Mouse (Mus musculus): ENCODE results near the gene Abca9.

Abca9 gene

DNA sequence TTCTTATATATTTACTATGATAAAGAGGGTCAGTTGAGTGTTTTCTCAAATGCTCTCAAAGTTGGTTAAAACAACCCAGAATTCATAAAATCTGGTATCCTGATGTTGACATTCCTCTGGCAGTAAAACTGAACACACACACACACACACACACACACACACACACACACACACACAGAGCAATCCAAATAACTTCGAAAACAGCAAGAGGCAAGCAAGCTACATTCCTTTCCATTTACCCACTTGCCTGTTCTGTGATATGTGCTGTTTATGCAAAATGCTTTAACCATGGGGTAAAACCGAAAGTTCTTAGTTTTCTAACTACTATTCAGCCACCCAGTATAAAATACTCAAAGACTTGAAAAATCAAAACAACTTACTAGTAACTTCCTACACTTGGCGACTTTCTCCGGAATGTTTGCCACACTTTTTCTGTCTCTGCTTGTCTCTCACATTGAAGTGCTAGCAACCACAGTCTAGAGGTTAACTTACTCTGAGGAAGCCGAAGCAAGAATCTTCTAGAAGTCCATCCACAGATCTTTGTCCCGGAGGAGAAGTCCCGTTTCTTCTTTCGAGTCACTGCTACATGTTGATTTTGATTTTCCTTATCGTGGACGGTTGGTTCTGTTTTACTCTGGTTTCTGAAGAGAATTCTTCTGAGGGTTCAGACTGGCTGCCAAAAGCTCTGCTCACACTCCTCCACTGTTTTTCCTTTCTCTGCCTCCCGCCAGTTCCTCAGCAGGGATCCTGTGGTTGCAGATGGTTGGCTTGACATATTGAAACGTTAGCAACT is at the start of gene Abca9:
Gene Abca9 (minus strand): TSS at position 738 of the 793 bp plus-strand sequence.
- no peak for DNase-seq

- no peak for DNase-seq
Observed at GRCm38 (mm10) chr11:110217118-110217517, 49.1 kb upstream of the Abca9 start.

DNA sequence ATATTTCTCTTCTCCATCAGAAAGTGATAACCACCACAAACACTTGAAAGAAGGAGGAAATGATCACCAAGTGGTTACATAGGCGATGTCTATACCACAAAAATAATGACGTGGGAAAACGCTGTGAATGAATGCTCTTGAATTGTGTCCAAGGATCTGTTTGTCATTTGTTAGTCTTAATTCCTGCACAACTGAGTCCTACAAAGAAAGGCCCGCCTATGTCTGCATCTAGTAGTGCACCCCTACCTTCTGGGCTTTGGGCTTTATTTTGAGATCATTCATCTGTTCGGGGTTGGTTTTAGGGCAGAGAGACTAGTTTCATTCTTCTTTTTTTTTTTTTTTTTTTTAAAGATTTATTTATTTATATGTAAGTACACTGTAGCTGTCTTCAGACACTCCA is 35.9 kb upstream of the Abca9 start:
- DNase-seq, result no peak

DNA sequence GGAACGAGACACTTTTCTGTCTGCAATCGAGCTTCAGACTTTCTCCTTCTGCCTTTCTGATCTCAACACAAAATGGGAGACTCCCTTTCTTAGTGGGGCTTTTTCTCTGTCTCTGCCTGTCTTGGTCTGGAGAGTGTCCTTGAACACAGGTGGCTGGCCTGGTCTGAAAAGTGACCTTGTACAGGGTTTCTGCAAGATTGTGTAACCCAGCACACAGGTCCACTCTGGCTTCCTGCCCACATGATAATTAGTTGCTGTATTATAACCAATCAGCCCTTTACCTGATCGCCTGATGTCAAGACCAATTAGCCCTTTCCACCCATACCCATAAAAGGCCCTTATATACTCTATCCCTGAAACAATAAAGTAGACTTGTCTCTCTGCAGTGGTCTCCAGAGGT is 30.9 kb upstream of the Abca9 start:
- DNase-seq, result no peak

GRCm38 (mm10) chr11:110196561-110197306 is 28.7 kb upstream of the Abca9 start:
- no peak for DNase-seq

GRCm38 (mm10) chr11:110195310-110195709 is 27.3 kb upstream of the Abca9 start:
- no peak for DNase-seq

DNA sequence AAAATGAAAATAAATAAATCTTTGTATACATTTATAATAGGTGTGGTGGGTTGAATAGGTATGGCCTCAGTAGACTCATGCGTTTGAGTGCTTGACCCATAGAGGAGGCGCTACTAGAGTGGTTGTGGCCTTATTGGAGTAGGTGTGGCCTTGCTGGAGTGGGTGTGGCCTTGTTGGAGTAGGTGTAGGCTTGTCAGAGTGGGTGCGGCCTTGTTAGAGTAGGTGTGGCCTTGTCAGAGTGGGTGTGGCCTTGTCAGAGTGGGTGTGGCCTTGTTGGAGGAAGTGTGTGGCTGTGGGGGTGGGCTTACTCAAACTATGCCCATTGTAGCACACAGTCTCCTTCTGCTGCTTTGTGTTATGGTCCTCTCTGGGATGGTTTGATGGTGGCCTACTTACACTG is 3.2 kb upstream of the Abca9 start:
- DNase-seq, result no peak

- DNase-seq, result no peak
Observed at GRCm38 (mm10) chr11:110165822-110166221, 2.2 kb downstream of the Abca9 start.

GRCm38 (mm10) chr11:110165409-110165808 is 2.6 kb downstream of the Abca9 start:
- no peak for DNase-seq

GRCm38 (mm10) chr11:110157059-110157458 is 10.9 kb downstream of the Abca9 start:
- no peak for DNase-seq

- DNase-seq, result no peak
Observed at GRCm38 (mm10) chr11:110155985-110156384, 12.0 kb downstream of the Abca9 start.

GRCm38 (mm10) chr11:110147640-110148039 is 20.4 kb downstream of the Abca9 start:
- no peak for DNase-seq

DNA sequence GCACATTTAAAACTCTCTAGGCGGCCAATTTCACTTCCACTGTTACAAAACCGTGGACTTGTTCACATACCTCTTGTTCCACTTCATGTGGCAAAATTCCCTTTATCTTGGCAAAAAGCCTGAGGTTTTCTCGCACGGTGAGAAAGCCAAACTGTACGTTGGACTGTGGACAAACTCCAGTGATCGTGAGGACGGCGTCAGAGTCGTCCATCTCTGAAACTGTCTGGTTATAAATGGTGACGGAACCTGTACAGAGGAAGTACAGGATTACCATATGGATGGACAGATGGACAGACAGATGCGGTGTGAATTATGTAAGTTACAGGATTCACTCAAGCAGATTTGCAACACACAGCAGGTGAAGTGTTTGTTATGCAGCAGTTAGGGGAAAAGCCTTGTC is 22.6 kb downstream of the Abca9 start:
- DNase-seq, result peak; percentile 35

GRCm38 (mm10) chr11:110130760-110131159 is 37.2 kb downstream of the Abca9 start:
- DNase-seq, result no peak

GRCm38 (mm10) chr11:110111137-110111536 is 56.9 kb downstream of the Abca9 start:
- DNase-seq, result no peak

DNA sequence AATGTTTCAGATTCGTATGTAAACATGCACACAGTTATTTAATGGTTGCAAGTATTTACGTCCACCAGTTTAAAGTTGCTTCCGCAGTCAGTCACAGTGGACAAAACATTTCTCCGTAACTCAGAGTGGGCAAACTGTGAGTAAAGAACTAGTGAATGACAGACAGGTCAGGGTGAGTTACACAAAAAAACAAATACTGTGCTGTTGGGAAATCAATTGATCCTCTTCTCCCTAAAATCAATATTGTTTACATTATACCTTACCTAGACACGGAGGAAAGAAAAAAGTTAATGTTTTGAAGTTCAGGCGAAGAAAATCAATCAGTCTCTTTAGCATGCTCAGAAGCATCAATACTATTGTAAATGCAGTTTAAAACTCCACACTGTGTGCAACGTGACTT is 66.6 kb downstream of the Abca9 start:
- DNase-seq, result no peak

DNA sequence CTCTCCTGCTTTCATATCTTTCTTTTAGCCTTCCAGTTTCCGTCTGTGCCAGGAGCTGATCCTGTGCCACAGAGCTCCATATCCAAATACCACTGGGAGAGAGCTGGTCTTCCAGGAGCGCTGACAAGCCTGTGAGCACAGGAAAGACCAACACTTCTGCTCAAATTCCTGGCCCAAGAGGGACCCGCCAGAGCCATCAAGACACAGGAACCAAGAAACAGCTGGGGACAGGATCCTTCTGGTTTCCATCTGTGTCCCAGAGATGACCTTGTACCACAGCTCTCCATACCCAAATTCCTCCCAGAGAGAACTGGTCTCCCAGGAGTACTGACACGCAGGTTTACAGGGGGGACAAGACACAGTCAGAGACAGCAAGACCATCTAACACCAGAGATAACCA is 69.1 kb downstream of the Abca9 start:
- DNase-seq, result no peak

DNA sequence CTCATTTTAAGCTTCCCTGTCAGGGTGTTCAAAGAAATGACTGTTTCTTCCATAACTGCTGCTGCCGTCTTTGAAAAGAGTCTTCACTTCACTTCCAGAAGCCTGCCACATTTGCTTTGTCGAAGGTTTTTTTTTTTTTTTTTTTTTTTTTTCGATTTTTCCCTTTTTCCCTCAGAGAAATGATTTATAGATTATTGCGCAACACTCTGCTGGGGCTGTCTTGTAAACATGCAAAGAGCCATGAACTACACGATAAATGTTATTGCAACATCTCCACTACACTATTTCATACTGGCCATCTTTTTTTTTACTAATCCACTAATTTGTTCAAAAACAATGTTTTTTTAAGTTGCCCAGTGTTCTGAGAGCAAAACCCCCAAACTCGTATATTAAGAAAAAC is 70.5 kb downstream of the Abca9 start:
- no peak for DNase-seq

GRCm38 (mm10) chr11:110095858-110096257 is 72.1 kb downstream of the Abca9 start, which contains the start of gene Abca8a:
Gene Abca8a, minus strand, starts transcription at chr11:110095978.
- peak; percentile 9 for DNase-seq

DNA sequence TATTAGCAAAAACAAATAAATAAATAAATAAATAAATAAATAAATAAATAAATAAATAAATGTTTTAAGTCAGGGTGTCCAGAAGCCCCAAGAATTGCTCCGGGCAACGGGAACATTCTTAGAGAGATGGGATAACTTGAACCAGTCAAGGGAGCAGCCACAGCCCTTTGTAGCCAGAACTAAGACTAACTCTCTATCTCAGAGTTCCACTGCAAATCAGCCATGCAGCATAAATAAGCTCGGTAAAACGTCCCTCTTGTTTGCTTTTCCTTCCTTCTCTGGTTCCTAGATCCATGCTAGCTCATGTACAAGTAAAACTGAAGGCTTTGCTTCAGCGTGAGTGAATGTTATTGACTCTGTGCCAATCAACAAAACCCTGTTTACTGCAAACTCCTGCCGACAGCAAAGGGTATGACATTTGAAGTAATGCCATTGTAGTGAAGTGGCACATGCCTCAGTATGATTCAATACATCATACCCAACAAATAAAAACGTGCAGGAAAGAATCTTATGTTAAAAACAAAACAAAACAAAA is 73.1 kb downstream of the Abca9 start:
- no peak for DNase-seq

DNA sequence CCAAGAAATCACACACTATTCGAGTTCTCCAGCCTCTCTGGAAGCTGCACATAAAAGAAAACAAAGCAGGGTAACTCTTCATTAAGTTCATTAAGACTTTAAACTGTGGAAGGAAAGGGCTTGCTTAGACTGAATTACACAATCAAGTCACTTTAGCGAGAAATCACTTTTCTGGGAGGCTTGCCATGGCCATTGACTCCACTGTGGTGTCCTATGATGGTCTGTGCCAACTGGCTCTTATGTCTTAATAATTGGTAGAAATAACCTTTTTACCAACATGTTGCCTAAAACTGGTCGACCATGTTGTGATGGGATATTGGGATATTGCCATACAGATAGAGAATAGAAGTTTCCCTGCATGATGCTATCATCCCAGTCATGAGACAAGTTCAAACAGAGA is 73.8 kb downstream of the Abca9 start:
- no peak for DNase-seq

DNA sequence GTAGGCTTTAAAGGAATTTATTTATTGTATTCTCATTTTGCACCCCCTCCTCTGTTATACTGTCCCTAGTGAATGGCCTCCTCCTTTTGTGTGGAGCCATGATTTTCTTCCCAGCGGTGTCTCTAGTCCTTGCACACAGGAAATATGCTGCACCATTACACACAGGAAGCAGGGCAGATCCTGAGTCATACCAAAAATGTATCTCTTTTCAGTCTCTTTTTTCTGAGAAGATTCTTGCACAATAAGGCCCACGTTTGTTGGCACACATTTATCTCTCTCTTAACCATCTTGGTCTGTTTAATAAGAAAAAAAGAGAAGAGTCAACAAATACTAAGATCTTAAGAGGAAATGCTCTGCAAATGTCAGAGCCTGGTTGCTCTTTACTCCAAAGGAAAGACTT is 76.7 kb downstream of the Abca9 start:
- DNase-seq, result no peak

DNA sequence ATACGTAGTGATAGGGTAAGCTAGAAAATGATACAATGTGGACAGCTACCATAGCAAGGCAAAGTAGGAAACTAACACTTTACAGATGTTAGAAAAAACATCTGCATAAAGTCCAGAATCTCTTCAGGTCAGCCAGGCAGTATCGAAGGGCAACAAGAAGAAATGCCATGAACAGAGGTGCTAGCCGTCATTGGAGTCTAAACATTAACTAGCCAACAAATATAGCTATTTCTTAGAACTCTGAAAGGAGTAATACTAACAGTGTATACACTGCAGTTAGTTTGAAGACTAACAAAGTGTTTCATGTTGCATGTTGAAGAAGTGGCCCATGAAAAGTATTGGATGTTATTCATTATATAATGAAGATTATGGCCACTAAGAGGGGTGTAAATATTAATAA is 95.8 kb downstream of the Abca9 start:
- no peak for DNase-seq

DNA sequence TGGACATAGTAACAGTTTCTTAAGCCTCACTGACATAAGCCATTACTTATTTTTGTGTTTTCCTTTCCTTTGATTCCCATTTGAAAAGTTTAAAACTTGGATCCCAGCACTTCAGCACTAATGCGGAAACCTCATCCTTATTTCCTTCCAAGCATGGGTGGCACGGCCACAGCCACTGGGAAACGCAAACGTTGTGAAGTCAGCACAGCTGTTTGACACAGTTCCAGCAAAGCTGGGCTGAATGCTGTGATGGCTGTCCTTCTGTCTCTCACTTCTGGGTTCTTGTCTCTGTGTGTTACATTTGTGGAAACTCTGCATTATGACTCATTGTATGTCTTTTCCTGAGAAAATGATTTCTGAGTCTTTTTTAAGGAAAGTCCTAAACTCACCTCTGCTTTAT is 107.0 kb downstream of the Abca9 start:
- DNase-seq, result no peak

Measured in kidney, adult 11 months (tissue).